Comparison of ENCODE assay signal across 10 mouse cellular contexts in genomic region chr10:84055402-84056167, GRCm38 (mm10).
DNase-seq lines count a peak whose midpoint lies in the region; ATAC-seq lines count a peak whose summit lies in the region.
"Had no signal": no experiment of that assay in that cellular context is flagged by ENCODE, and none has a peak within 500 bp of the region (broad histone marks: within the 10 kb centered on the region; RNA-seq: fewer than 3 reads in every experiment).

No protein-coding gene starts in this region.

- no peaks in the 10 kb centered on the region for H3K27me3 ChIP-seq in embryonic facial prominence, embryonic 10.5 days (replicated peaks; ENCODE audit: low read depth, poor library complexity, severe bottlenecking)
- no peaks in the 10 kb centered on the region for H3K27me3 ChIP-seq in lung, embryonic 16.5 days (ENCODE audit: control insufficient read depth, insufficient read depth, low read depth, low read length)
- H3K27me3 ChIP-seq in hindbrain, embryonic 16.5 days (replicated peaks; ENCODE audit: control insufficient read depth, insufficient read depth, low read length), result no peaks in the 10 kb centered on the region

- H3K9ac ChIP-seq in lung, embryonic 16.5 days (ENCODE audit: low read length), result no peak overlapping the region
- no peak overlapping the region for H3K9ac ChIP-seq in hindbrain, embryonic 16.5 days (ENCODE audit: low read depth, low read length)
- H3K9ac ChIP-seq: hindbrain, embryonic 14.5 days had no signal

- ATAC-seq in lung, embryonic 16.5 days (ENCODE audit: low read depth), result peak; percentile 57
- ATAC-seq in hindbrain, embryonic 16.5 days, result no peak
- ATAC-seq in megakaryocyte-erythroid progenitor cell, adult 5-6 weeks (replicated peaks; ENCODE audit: low FRiP score, low TSS enrichment, poor library complexity, severe bottlenecking), result no peak

- H3K36me3 ChIP-seq in embryonic facial prominence, embryonic 10.5 days (replicated peaks), result no peaks in the 10 kb centered on the region
- H3K36me3 ChIP-seq in lung, embryonic 16.5 days (ENCODE audit: control insufficient read depth, insufficient read depth, low read length), result no peaks in the 10 kb centered on the region
- no peaks in the 10 kb centered on the region for H3K36me3 ChIP-seq in hindbrain, embryonic 16.5 days (ENCODE audit: control insufficient read depth, insufficient read depth, low read length)

- DNase-seq in cerebellum, adult 9-11 months, result peak; percentile 10
- no peak for DNase-seq in cerebellum, adult 8-10 months
- peak; percentile 58 for DNase-seq in kidney, adult 9 months
- no peak for DNase-seq in kidney, adult 18-20 months
- DNase-seq in embryonic facial prominence, embryonic 10.5 days (ENCODE audit: low spot score), result no peak
- DNase-seq: midbrain, embryonic 14.5 days had no signal

- H3K27ac ChIP-seq in embryonic facial prominence, embryonic 10.5 days (replicated peaks), result peak overlapping the region; percentile 51
- H3K27ac ChIP-seq in lung, embryonic 16.5 days (ENCODE audit: low read length), result 0 out of 2 replicates have a peak overlapping the region, but pooled peaks have one; percentile 34
- H3K27ac ChIP-seq in hindbrain, embryonic 16.5 days (ENCODE audit: low read depth, low read length), result no peak overlapping the region
- H3K27ac ChIP-seq: hindbrain, embryonic 14.5 days had no signal

- H3K4me1 ChIP-seq in embryonic facial prominence, embryonic 10.5 days, result peaks cover 57% of the 10 kb centered on the region
- peaks cover 17% of the 10 kb centered on the region for H3K4me1 ChIP-seq in lung, embryonic 16.5 days (replicated peaks; ENCODE audit: control insufficient read depth, insufficient read depth, low read length)
- peaks cover 12% of the 10 kb centered on the region; the same call in 1 of the 2 replicates for H3K4me1 ChIP-seq in hindbrain, embryonic 16.5 days (ENCODE audit: control insufficient read depth, insufficient read depth, low read depth, low read length)

- no peaks in the 10 kb centered on the region for H3K9me3 ChIP-seq in embryonic facial prominence, embryonic 10.5 days
- H3K9me3 ChIP-seq in lung, embryonic 16.5 days (ENCODE audit: control insufficient read depth, low read length), result no peaks in the 10 kb centered on the region
- H3K9me3 ChIP-seq in hindbrain, embryonic 16.5 days (ENCODE audit: control insufficient read depth, low read length), result no peaks in the 10 kb centered on the region

- 66% methylated on average over 10 of the region's 10 CpGs for whole genome bisulfite sequencing in embryonic facial prominence, embryonic 10.5 days
- WGBS in lung, embryonic 16.5 days, result 29% methylated on average over 10 of the region's 10 CpGs
- WGBS in hindbrain, embryonic 16.5 days, result 72% methylated on average over 10 of the region's 10 CpGs

- no peak overlapping the region for H3K4me3 ChIP-seq in embryonic facial prominence, embryonic 10.5 days
- no peak overlapping the region for H3K4me3 ChIP-seq in lung, embryonic 16.5 days (ENCODE audit: low read length)
- H3K4me3 ChIP-seq in hindbrain, embryonic 16.5 days (ENCODE audit: low read length), result no peak overlapping the region

- no peak overlapping the region for H3K4me2 ChIP-seq in lung, embryonic 16.5 days (ENCODE audit: low read depth, low read length)
- H3K4me2 ChIP-seq in hindbrain, embryonic 16.5 days (ENCODE audit: low read length), result no peak overlapping the region
- H3K4me2 ChIP-seq: hindbrain, embryonic 14.5 days had no signal

Comparison
In these comparisons a context has a peak if more than half of its experiments do, and no peak if none do; other contexts are left out.
1. DNase-seq: peak in cerebellum, adult 9-11 months (single experiment) and kidney, adult 9 months (single experiment); none in cerebellum, adult 8-10 months (single experiment), kidney, adult 18-20 months (single experiment) and embryonic facial prominence, embryonic 10.5 days (single experiment).